Mouse (Mus musculus) layer of hippocampus, postnatal 10 days (tissue): ENCODE measurements around the gene Rdx. TPM values are rescaled to one million over a fixed set of nuclear protein-coding genes. Genes with fewer than 3 reads are reported as not detected.
"Not testable (repeated sequence)": the region's sequence is repeated elsewhere in the genome, so short reads cannot be mapped to it uniquely, and the experiment has no call there.

Experiments used
- DNase-seq, 2 experiments: peaks; one replicate each; pipeline ENCODE4 v3.0.0; 2021; ENCODE audit warnings: low spot score in 2 of 2
- total RNA-seq, 2 experiments: library from RNA; stranded (reverse); gene quantifications; 2 replicates each; pipeline ENCODE4 v1.2.3; 2021

Gene Rdx
- total RNA-seq, 2 experiments from 2014 or later: 64.3 to 66.6 TPM

- no peak for DNase-seq
Measured at GRCm38 (mm10) chr9:52052221-52052620, 5.2 kb downstream of the Rdx start.

- DNase-seq: no peak
Measured at GRCm38 (mm10) chr9:52055313-52055712, 8.3 kb downstream of the Rdx start.

- DNase-seq: no peak
Measured at GRCm38 (mm10) chr9:52059788-52060187, 12.8 kb downstream of the Rdx start.

GRCm38 (mm10) chr9:52070052-52070451, 23.1 kb downstream of the Rdx start:
- DNase-seq: no peak

- not testable (repeated sequence) for DNase-seq
Measured at GRCm38 (mm10) chr9:52071352-52071751, 24.4 kb downstream of the Rdx start.

- no peak for DNase-seq
Measured at GRCm38 (mm10) chr9:52072202-52072601, 25.2 kb downstream of the Rdx start.

- no peak for DNase-seq
Measured at GRCm38 (mm10) chr9:52076089-52076488, 29.1 kb downstream of the Rdx start.

- DNase-seq: no peak
Measured at GRCm38 (mm10) chr9:52077692-52078091, 30.7 kb downstream of the Rdx start.

- no peak for DNase-seq
Measured at GRCm38 (mm10) chr9:52081979-52082378, 35.0 kb downstream of the Rdx start.

GRCm38 (mm10) chr9:52082414-52082813, 35.4 kb downstream of the Rdx start:
- no peak for DNase-seq

GRCm38 (mm10) chr9:52091752-52092151, 44.8 kb downstream of the Rdx start:
- DNase-seq: no peak

GRCm38 (mm10) chr9:52092311-52092710, 45.3 kb downstream of the Rdx start:
- no peak for DNase-seq

GRCm38 (mm10) chr9:52093108-52093507, 46.1 kb downstream of the Rdx start:
- no peak for DNase-seq

- DNase-seq: no peak
Measured at GRCm38 (mm10) chr9:52094016-52094415, 47.0 kb downstream of the Rdx start.

GRCm38 (mm10) chr9:52094471-52094980, 47.6 kb downstream of the Rdx start:
- DNase-seq: no peak

GRCm38 (mm10) chr9:52095666-52096065, 48.7 kb downstream of the Rdx start:
- no peak for DNase-seq

GRCm38 (mm10) chr9:52097386-52097785, 50.4 kb downstream of the Rdx start:
- peak in 1 of 2 experiments; percentile 10 for DNase-seq

- peak; percentile 89 to 90 for DNase-seq
Measured at GRCm38 (mm10) chr9:52098600-52098999, 51.6 kb downstream of the Rdx start.

GRCm38 (mm10) chr9:52100426-52100825, 53.5 kb downstream of the Rdx start:
- peak in 1 of 2 experiments; percentile 8 for DNase-seq

- peak in 1 of 2 experiments; percentile 45 for DNase-seq
Measured at GRCm38 (mm10) chr9:52102060-52102844, 55.3 kb downstream of the Rdx start.

- no peak for DNase-seq
Measured at GRCm38 (mm10) chr9:52103448-52104224, 56.7 kb downstream of the Rdx start.

GRCm38 (mm10) chr9:52104225-52104615, 57.2 kb downstream of the Rdx start:
- DNase-seq: peak in 1 of 2 experiments; percentile 14
